Mouse (Mus musculus) intestine, embryonic 14.5 days (tissue): ENCODE data around the gene Olfr911-ps1. TPM values are rescaled to one million over a fixed set of nuclear protein-coding genes. Genes with fewer than 3 reads are reported as not detected.

ENCODE experiments used
- ATAC-seq: fragments of 200-750 bp; cut with Nextera tagmentation; replicated peaks from 2 replicates; pipeline ENCODE4 v1.8.0; 2017; ENCODE audit warnings: low read depth, moderate number of reproducible peaks, moderate TSS enrichment, moderate library complexity; ENCODE audit not compliant: low FRiP score, low TSS enrichment
- DNase-seq: peaks from one replicate; pipeline ENCODE4 v3.0.0-alpha.2; 2018; ENCODE audit warnings: low spot score
- H3K27ac ChIP-seq: fragments of 300-500 bp; sonication (generic); 2 replicates; pipeline ENCODE4 v1.5.1; 2014; ENCODE audit warnings: low read depth, mild to moderate bottlenecking, control low read depth
- H3K27me3 ChIP-seq: fragments of 300-500 bp; sonication (generic); replicated peaks from 2 replicates; pipeline ENCODE4 v1.6.1; 2014; ENCODE audit warnings: low read length, control low read depth; ENCODE audit not compliant: control insufficient read depth, insufficient read depth
- H3K36me3 ChIP-seq: fragments of 300-500 bp; sonication (generic); 2 replicates; pipeline ENCODE4 v1.6.1; 2014; ENCODE audit warnings: low read length, control low read depth; ENCODE audit not compliant: control insufficient read depth, insufficient read depth
- H3K4me1 ChIP-seq: fragments of 300-500 bp; sonication (generic); replicated peaks from 2 replicates; pipeline ENCODE4 v1.6.1; 2014; ENCODE audit warnings: low read length, control low read depth, mixed read lengths; ENCODE audit not compliant: control insufficient read depth, insufficient read depth
- H3K4me2 ChIP-seq: fragments of 300-500 bp; sonication (generic); 2 replicates; pipeline ENCODE4 v1.6.1; 2014; ENCODE audit warnings: low read length
- H3K4me3 ChIP-seq: fragments of 300-500 bp; sonication (generic); 2 replicates; pipeline ENCODE4 v1.5.1; 2014; ENCODE audit warnings: low read depth, low read length, control low read depth, mixed read lengths
- H3K9ac ChIP-seq: fragments of 300-500 bp; sonication (generic); 2 replicates; pipeline ENCODE4 v1.6.1; 2014; ENCODE audit warnings: mild to moderate bottlenecking, low read length
- H3K9me3 ChIP-seq: fragments of 300-500 bp; sonication (generic); 2 replicates; pipeline ENCODE4 v1.6.1; 2016; ENCODE audit warnings: low read length, control low read depth; ENCODE audit not compliant: control insufficient read depth
- WGBS: fragments of 180-500 bp; shearing (Covaris S2); extraction: QIAGEN DNeasy Blood & Tissue Kit; methylation state at CpG from one replicate; pipeline ENCODE4 v1.1.7; 2014; 5-methylcytosine and 5-hydroxymethylcytosine counted together
- polyA plus RNA-seq: library from polyadenylated mRNA; unstranded; fragments of >200 nt; fragmentation: Nextera tagmentation; extraction: Ambion mirVana; gene quantifications from 2 replicates; pipeline ENCODE4 v1.2.1, GENCODE M21; 2014

The Olfr911-ps1 gene
- not detected in 2 replicates for polyA plus RNA-seq

- no peaks in the 10 kb centered on the region for H3K27me3 ChIP-seq
- H3K27ac ChIP-seq = no peak within 1 kb of the TSS
- DNase-seq (no peak), ATAC-seq (no peak)
- H3K4me3 ChIP-seq = no peak within 1 kb of the TSS
- H3K4me2 ChIP-seq = no peak within 1 kb of the TSS
- H3K36me3 ChIP-seq = no peaks in the 10 kb centered on the region
- WGBS = 78% methylated on average over 1 of the region's 1 CpGs
- H3K9me3 ChIP-seq = no peaks in the 10 kb centered on the region
- H3K4me1 ChIP-seq = no peaks in the 10 kb centered on the region
- H3K9ac ChIP-seq = no peak within 1 kb of the TSS
These were observed at the start of gene Olfr911-ps1 for GRCm38 (mm10) chr9:38521280-38521679. TSS of gene Olfr911-ps1 (plus strand) at chr9:38521580.

- no peaks in the 10 kb centered on the region for H3K36me3 ChIP-seq
- H3K27ac ChIP-seq = no peak within 1 kb of the TSS
- no peaks in the 10 kb centered on the region for H3K27me3 ChIP-seq
- ATAC-seq (no peak), DNase-seq (no peak)
- H3K4me2 ChIP-seq = no peak within 1 kb of the TSS
- WGBS = 76% methylated on average over 3 of the region's 3 CpGs
- no peak within 1 kb of the TSS for H3K9ac ChIP-seq
- H3K4me1 ChIP-seq = no peaks in the 10 kb centered on the region
- no peaks in the 10 kb centered on the region for H3K9me3 ChIP-seq
- H3K4me3 ChIP-seq = no peak within 1 kb of the TSS
These were observed 34.6 kb upstream of the Olfr911-ps1 start, which contains the start of gene Olfr906 for GRCm38 (mm10) chr9:38486785-38487184. TSS of gene Olfr906 (plus strand) at chr9:38487085.

- no peak within 1 kb of the TSS for H3K4me2 ChIP-seq
- ATAC-seq (no peak), DNase-seq (no peak)
- no peak within 1 kb of the TSS for H3K9ac ChIP-seq
- H3K9me3 ChIP-seq = no peaks in the 10 kb centered on the region
- H3K36me3 ChIP-seq = no peaks in the 10 kb centered on the region
- H3K27ac ChIP-seq = no peak within 1 kb of the TSS
- no peak within 1 kb of the TSS for H3K4me3 ChIP-seq
- 86% methylated on average over 2 of the region's 2 CpGs for WGBS
- no peaks in the 10 kb centered on the region for H3K4me1 ChIP-seq
- H3K27me3 ChIP-seq = no peaks in the 10 kb centered on the region
These were observed 25.9 kb upstream of the Olfr911-ps1 start, which contains the start of gene Olfr907 for GRCm38 (mm10) chr9:38495501-38495900. TSS of gene Olfr907 (plus strand) at chr9:38495801.

- no peaks in the 10 kb centered on the region for H3K9me3 ChIP-seq
- no peak overlapping the region for H3K4me3 ChIP-seq
- H3K27me3 ChIP-seq = no peaks in the 10 kb centered on the region
- no peaks in the 10 kb centered on the region for H3K4me1 ChIP-seq
- H3K4me2 ChIP-seq = no peak overlapping the region
- no peak overlapping the region for H3K9ac ChIP-seq
- DNase-seq = no peak
- WGBS = 58% methylated on average over 2 of the region's 2 CpGs
- no peak for ATAC-seq
- H3K27ac ChIP-seq = no peak overlapping the region
- no peaks in the 10 kb centered on the region for H3K36me3 ChIP-seq
These were observed 9.0 kb upstream of the Olfr911-ps1 start for GRCm38 (mm10) chr9:38512353-38512752.

- H3K36me3 ChIP-seq = no peaks in the 10 kb centered on the region
- no peaks in the 10 kb centered on the region for H3K9me3 ChIP-seq
- H3K27ac ChIP-seq = no peak within 1 kb of the TSS
- no peak within 1 kb of the TSS for H3K9ac ChIP-seq
- no peaks in the 10 kb centered on the region for H3K4me1 ChIP-seq
- no peak within 1 kb of the TSS for H3K4me3 ChIP-seq
- WGBS = 88% methylated on average over 2 of the region's 2 CpGs
- ATAC-seq (no peak), DNase-seq (no peak)
- H3K27me3 ChIP-seq = no peaks in the 10 kb centered on the region
- no peak within 1 kb of the TSS for H3K4me2 ChIP-seq
These were observed 16.2 kb downstream of the Olfr911-ps1 start, which contains the start of gene Olfr910 for GRCm38 (mm10) chr9:38537549-38537948. TSS of gene Olfr910 (plus strand) at chr9:38537849.

Other genes with a start within 250 kb of the Olfr911-ps1 start
- gene Olfr896-ps1, start 230.5 kb upstream of the Olfr911-ps1 start, polyA plus RNA-seq = not detected in 2 replicates
- not detected in 2 replicates for gene Olfr25, start 192.5 kb upstream of the Olfr911-ps1 start, polyA plus RNA-seq
- not detected in 2 replicates for gene Olfr898, start 173.2 kb upstream of the Olfr911-ps1 start, polyA plus RNA-seq
- not detected in 2 replicates for gene Olfr250, start 154.7 kb upstream of the Olfr911-ps1 start, polyA plus RNA-seq
- gene Olfr251, start 144.5 kb upstream of the Olfr911-ps1 start, polyA plus RNA-seq = not detected in 2 replicates
- gene Olfr147, start 119.9 kb upstream of the Olfr911-ps1 start, polyA plus RNA-seq = not detected in 2 replicates
- not detected in 2 replicates for gene Olfr901, start 92.1 kb upstream of the Olfr911-ps1 start, polyA plus RNA-seq
- gene Olfr902, start 73.9 kb upstream of the Olfr911-ps1 start, polyA plus RNA-seq = not detected in 2 replicates
- not detected in 2 replicates for gene Olfr904, start 58.4 kb upstream of the Olfr911-ps1 start, polyA plus RNA-seq
- gene Olfr905, start 50.5 kb upstream of the Olfr911-ps1 start, polyA plus RNA-seq = not detected in 2 replicates
- gene Olfr906, start 34.5 kb upstream of the Olfr911-ps1 start, polyA plus RNA-seq = not detected in 2 replicates
- not detected in 2 replicates for gene Olfr907, start 25.8 kb upstream of the Olfr911-ps1 start, polyA plus RNA-seq
- gene Olfr910, start 16.3 kb downstream of the Olfr911-ps1 start, polyA plus RNA-seq = not detected in 2 replicates
- not detected in 2 replicates for gene Olfr912, start 58.6 kb downstream of the Olfr911-ps1 start, polyA plus RNA-seq
- not detected in 2 replicates for gene Olfr913, start 71.2 kb downstream of the Olfr911-ps1 start, polyA plus RNA-seq
- not detected in 2 replicates for gene Olfr914, start 83.5 kb downstream of the Olfr911-ps1 start, polyA plus RNA-seq
- gene Olfr916, start 138.3 kb downstream of the Olfr911-ps1 start, polyA plus RNA-seq = not detected in 2 replicates
- not detected in 2 replicates for gene Olfr917, start 144.3 kb downstream of the Olfr911-ps1 start, polyA plus RNA-seq
- not detected in 2 replicates for gene Olfr918, start 153.0 kb downstream of the Olfr911-ps1 start, polyA plus RNA-seq
- not detected in 2 replicates for gene Olfr919, start 182.1 kb downstream of the Olfr911-ps1 start, polyA plus RNA-seq
- 13.9 and 19.1 TPM in 2 replicates for gene Vwa5a, start 196.7 kb downstream of the Olfr911-ps1 start, polyA plus RNA-seq
- gene Olfr920, start 230.7 kb downstream of the Olfr911-ps1 start, polyA plus RNA-seq = 0.05 TPM in 2 replicates